Mouse (Mus musculus) granulocyte monocyte progenitor cell, adult 5-6 weeks (primary cell): ENCODE measurements around the gene Igf2bp1. TPM values are rescaled to one million over a fixed set of nuclear protein-coding genes. Genes with fewer than 3 reads are reported as not detected.
A peak's percentile ranks its signal among the peaks of the same experiment; 100 is the strongest.
"Not testable (repeated sequence)": the region's sequence is repeated elsewhere in the genome, so short reads cannot be mapped to it uniquely, and the experiment has no call there.

Source experiments
- ATAC-seq: replicated peaks from 2 replicates; pipeline ENCODE4 v1.8.0; 2016; ENCODE audit warnings: mild to moderate bottlenecking, moderate TSS enrichment, inconsistent platforms; ENCODE audit not compliant: poor library complexity, severe bottlenecking
- total RNA-seq, 2 experiments: library from RNA; stranded (forward) in 1 of 2; stranded (reverse) in 1 of 2; fragments of 200-712, 200-1000 nt in 1 of 2; fragments of >200 nt in 1 of 2; fragmentation: Nextera tagmentation in 1 of 2; gene quantifications; 2 replicates each; pipeline ENCODE4 v1.2.3; 2014 to 2017

Gene Igf2bp1
- total RNA-seq, 2 experiments from 2014 or later, result under 0.01 TPM; not detected in 1

DNA sequence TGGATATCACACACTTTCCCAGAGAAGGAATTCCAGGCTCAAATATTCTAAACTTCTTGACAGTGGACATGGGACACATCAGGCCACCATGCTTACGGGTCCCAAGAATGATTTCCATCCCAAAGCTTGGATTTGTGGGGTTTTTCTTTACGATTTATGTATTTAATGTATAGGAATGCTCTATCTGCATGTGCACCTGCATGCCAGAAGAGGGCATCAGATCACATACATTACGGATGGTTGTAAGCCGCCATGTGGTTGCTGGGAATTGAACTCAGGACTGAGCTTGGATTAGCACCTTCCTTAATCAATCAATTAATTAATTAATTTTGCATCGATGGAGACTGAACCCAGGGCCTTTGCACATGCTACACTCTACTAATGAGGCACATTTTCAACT, 30.0 kb downstream of the Igf2bp1 start:
- no peak for ATAC-seq

DNA sequence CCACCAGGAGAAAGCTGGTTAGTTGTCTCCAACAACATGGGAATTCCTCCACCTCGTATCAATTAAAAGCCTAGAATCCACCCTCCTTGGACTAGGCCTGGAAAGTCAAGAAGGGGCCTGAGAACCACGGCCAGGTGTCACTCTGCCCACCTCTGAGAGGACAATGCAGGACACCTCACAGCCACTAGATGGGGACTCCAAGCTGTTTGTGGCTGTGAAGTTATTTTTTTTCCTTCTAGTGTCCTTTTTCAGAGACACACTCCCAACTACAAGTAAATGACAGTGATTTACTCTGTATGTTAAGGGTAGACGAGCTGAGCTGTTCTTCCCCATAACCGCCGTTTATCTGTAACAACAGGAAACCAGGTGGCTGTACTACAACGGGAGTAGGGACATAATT, 32.6 kb downstream of the Igf2bp1 start:
- ATAC-seq, result no peak

- 0 out of 2 replicates have a peak, but pooled peaks have one; percentile 20 for ATAC-seq
Observed at GRCm38 (mm10) chr11:95963304-95963703, 42.4 kb downstream of the Igf2bp1 start.

DNA sequence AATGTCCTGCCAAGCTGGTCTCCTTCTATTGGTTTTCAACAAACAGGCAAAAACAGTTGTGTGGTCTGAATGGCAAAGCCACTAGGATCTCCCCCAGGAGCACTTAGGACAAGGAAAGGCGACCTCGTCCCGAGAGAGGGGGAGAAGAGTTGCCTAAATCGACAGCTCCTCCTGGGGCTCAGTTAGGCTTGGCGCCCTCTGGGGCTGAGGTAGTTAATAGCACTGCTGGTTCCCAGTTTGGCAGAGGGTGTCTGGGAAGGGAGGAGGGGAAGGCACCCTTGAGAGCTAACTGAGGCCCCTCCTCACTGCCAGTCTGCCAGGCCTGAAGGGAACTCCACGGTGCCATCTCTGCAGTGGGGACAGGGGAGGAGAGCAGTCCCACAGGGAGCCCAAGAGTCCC, 46.6 kb downstream of the Igf2bp1 start:
- ATAC-seq, result no peak; the same call in 1 of the 2 replicates

DNA sequence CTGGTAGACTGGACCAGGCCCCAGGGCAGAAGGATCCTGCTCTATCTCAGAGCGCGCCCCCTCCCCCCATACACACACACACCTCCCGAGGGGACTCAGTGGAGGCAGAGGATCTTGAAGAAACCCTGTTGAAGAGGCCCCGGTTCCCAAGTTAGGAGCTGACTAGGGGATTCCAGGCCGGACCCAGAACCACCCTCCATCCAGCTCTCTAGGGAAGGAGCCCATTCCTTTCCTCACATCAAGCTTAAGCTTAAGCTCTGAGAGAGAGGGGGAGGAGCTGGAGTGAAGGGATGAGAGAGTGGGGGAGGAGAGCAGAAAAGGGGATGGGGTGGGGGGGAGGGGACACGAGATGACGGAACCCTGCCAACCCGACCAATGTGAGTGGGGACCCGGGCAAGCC, 47.5 kb downstream of the Igf2bp1 start:
- no peak for ATAC-seq

DNA sequence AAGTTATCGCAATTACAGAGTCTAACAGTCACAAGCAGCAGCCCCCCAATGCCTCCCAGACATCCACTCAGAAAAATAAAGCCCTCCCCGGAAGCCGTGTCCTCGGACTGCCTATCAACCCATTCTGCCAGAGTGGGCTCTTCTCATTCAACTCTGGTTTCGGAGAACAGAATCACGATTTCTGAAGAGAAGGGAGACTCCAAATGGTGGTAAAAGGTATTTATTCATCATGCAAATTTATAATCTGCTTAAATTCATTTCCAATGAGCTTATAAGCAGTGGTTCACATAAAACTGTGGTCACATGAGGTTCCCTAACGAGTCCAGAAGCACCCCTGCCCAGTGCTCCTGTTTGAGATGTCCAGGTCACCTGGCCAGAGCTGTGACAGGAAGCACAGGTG, 48.3 kb downstream of the Igf2bp1 start:
- ATAC-seq, result no peak

DNA sequence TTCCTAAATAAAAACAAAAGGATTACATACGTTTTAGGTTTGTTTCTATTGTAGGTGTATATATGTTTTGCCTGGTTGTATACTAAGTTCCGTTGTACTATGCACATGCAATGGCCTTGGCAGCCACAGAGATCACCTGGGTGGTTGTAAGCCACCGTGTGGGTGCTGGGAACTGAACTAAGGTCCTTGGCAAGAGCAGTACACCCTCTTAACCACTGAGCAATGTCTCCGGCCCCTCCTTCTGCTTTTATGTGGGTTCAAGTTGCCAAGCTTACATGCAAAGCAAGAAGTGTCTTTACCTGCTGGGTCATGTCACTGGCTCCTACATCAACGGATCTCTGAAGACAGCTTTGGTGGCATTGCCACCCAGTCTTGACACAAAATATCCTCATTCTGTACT, 52.4 kb downstream of the Igf2bp1 start:
- no peak for ATAC-seq

GRCm38 (mm10) chr11:95945838-95946472, 59.8 kb downstream of the Igf2bp1 start:
- ATAC-seq, result no peak

- no peak for ATAC-seq
Observed at GRCm38 (mm10) chr11:95939828-95940507, 65.8 kb downstream of the Igf2bp1 start.

GRCm38 (mm10) chr11:95936409-95936808, 69.3 kb downstream of the Igf2bp1 start:
- ATAC-seq, result no peak

DNA sequence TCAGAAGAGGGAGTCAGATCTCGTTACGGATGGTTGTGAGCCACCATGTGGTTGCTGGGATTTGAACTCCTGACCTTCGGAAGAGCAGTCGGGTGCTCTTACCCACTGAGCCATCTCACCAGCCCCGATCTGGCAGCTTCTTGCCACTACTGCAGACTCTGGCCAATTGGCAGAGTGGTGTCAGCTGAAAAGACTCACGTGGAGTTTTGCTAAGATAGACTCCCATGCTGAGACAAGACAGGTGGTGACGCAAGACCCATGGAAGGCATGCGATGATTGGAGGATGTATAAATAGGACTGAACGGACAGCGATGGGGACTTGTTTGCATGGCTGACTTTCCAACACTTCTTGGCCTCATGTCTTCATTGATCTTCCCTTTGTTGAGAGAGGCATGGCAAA, 73.6 kb downstream of the Igf2bp1 start:
- not testable (repeated sequence) for ATAC-seq

DNA sequence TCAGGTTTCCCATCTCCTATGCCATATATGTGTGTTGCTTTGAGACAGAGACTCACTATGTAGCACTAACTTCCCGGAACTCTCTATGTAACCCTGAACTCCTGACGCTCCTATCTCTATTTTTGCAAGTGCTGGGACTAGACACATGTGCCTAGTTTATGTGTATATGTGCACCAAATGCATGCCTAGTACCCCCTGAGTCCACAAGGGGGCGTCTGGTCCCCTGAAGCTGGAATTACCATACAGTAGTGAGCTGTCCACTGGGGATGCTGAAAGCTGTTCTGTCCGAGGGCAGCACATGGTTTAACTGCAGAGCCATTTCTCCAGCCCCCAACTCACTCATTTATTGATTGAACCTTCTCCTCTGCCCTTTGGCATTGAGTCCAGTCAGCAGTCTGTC, 79.3 kb downstream of the Igf2bp1 start:
- ATAC-seq, result no peak

DNA sequence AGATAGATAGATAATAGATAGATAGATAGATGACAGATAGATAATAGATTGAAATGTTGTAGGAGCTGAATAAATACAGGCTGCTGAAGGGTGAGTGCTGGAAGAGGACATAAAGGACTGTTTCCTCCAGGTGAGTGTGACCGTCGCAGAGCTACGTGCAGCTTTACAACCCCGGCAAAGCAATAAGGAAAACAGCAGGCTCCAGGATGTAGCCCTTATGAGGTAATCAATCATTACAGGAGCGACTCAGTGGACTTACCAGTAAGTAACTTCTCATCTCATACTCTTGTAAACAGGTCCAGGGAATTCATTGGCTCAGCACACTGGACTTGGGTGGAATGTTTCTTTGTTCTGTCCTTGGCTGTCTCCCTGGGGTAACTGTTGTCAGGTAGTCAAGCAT, 79.8 kb downstream of the Igf2bp1 start:
- no peak for ATAC-seq

DNA sequence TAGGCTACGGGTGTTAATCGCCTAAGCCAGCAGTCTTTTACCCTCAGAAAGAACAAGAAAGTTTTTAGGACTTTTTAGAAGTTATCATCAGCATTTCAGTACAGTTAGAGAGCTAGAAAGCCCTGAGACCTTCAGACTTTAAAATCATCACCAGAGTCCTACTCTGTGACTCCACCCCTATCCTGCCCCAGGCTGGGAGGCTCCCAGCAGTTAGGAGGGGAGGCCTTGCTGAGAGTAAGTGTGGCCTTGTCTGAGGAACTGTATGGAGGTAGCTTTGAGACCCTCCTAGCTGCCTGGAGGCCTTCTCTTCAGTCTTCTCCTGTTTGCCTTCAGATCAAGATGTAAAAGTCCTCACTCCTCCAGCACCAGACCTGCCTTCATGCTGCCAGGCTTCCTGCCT, 81.5 kb downstream of the Igf2bp1 start:
- no peak for ATAC-seq

DNA sequence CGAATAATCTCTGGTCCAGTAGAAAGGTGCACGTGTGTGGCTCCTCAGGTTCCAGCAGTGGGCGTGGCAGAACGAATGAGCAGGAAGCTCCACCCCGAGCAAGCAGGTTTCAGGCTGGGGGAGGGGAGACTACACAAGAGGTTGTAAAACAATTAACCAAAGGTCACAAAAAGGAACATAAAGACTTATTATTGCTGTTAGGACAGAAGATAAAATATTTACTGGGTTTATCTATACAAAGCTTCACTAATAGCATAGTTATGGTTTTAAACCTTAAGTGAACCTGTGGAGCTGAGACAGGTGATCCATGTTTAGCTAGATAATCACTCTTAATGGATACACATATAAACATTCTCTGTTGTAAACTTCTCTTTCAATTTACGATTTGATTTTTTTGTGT, 82.3 kb downstream of the Igf2bp1 start:
- ATAC-seq, result not testable (repeated sequence)

- no peak for ATAC-seq
Observed at GRCm38 (mm10) chr11:95921991-95922621, 83.6 kb downstream of the Igf2bp1 start.

- no peak for ATAC-seq
Observed at GRCm38 (mm10) chr11:95916426-95916825, 89.3 kb downstream of the Igf2bp1 start.

DNA sequence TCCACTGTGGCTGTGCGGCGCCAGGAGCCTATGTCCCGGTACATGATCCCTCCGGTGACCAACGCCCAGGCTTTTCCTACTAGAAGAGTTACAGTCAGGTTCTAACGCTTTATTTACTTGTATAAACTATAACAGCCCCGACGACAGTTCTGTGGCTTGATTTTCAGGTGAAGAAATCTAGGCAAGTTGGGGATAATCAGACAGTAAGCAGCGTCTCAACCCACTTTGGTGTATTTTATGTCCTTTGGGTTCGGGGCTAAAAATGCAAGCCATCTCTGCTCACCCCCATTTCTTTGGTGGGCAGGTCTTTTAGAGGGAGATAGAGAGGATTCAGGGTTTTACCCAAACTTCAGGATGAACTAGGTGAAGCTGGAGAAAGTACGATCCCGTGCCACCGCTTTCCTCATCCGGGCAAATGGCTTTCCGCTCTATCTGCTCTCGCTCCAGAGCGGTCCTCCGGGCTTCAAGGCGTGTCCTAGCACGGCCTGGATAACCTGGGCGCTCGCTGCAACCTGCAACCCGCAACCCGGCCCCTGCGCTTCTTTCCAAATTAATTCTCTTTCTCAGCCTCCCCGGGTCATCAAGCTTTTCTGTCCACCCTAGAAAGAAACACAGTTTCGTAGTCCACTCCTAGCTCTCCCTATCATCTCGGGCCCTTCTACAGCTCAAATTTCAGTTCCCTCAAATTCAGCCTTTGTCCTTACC, 90.6 kb downstream of the Igf2bp1 start:
- ATAC-seq, result no peak

- peak; percentile 17; the same call in 1 of the 2 replicates for ATAC-seq
Observed at GRCm38 (mm10) chr11:95914571-95914991, 91.2 kb downstream of the Igf2bp1 start, which contains the start of gene B4galnt2. B4galnt2 (minus strand) TSS chr11:95914891.

DNA sequence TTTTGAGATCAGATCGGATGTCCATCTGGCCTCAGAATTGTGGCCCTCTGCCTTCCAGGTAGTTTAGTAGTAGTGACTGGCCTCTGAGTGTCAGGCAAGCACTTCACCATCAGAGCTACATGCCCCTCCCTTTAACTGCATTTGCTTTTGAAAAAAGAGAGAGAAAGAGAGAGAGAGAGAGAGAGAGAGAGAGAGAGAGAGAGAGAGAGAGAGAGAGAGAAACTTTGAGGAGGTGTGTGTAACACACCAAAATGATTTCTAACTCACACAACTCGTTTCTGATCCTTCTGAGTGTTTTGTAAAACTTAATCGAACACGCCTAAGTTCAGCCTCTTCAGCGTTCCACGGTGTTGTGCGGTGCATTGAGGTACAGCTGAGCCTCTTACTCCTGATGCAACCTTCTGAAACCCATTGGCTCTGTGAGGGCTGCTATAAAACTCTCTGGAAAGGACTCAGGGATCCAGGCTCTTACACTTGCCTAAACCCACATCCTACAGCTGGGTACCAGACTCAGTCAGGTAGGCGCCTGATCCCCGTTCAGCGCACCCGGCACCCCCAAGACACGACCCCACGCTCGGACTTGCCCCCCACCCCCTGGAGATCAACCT, 91.7 kb downstream of the Igf2bp1 start:
- no peak for ATAC-seq
